Comparison of ENCODE assay signal across 19 mouse cellular contexts in genomic region chr19:52768117-52768516, GRCm38 (mm10).
A peak's percentile ranks its signal among the peaks of the same experiment; 100 is the strongest.
DNase-seq lines count a peak whose midpoint lies in the region; ATAC-seq and TF ChIP-seq lines count a peak whose summit lies in the region.
"Had no signal": no experiment of that assay in that cellular context is flagged by ENCODE, and none has a peak within 500 bp of the region (broad histone marks: within the 10 kb centered on the region; RNA-seq: fewer than 3 reads in every experiment).

No protein-coding gene starts in this region.

- no peak overlapping the region for H3K4me2 ChIP-seq in heart, embryonic 12.5 days
- H3K4me2 ChIP-seq: embryonic facial prominence, embryonic 15.5 days; heart, embryonic 11.5 days; hindbrain, embryonic 14.5 days had no signal

- no peak overlapping the region for H3K9ac ChIP-seq in heart, embryonic 12.5 days
- H3K9ac ChIP-seq: embryonic facial prominence, embryonic 15.5 days; hindbrain, embryonic 14.5 days had no signal

- no peak overlapping the region for H3K27ac ChIP-seq in heart, embryonic 12.5 days (ENCODE audit: poor library complexity, severe bottlenecking)
- H3K27ac ChIP-seq in left cerebral cortex, adult 2 months: peak overlapping the region; percentile 74
- H3K27ac ChIP-seq: embryonic facial prominence, embryonic 15.5 days; forebrain, embryonic 10.5 days; heart, adult 2 months; hindbrain, embryonic 10.5 days; hindbrain, embryonic 14.5 days had no signal

- no peak overlapping the region for H3K4me3 ChIP-seq in heart, embryonic 12.5 days
- H3K4me3 ChIP-seq in left cerebral cortex, adult 2 months: no peak overlapping the region
- H3K4me3 ChIP-seq: embryonic facial prominence, embryonic 15.5 days; erythroblast, embryonic 14.5 days; forebrain, embryonic 10.5 days; heart, adult 2 months; hindbrain, embryonic 10.5 days had no signal

- ATAC-seq in heart, embryonic 12.5 days (ENCODE audit: insufficient number of reproducible peaks, low FRiP score): no peak

- peak; percentile 23 for DNase-seq in heart, adult 11 months
- peak in 1 of 2 experiments; percentile 15 for DNase-seq in left cerebral cortex, adult 2 months (ENCODE audit: extremely low spot score in 1 of 2, low spot score in 2 of 2)
- DNase-seq in left cerebral cortex, postnatal 10 days (ENCODE audit: extremely low spot score in 1 of 2, low spot score in 2 of 2): no peak
- DNase-seq in brain, adult 2 months (ENCODE audit: low read depth, low spot score): peak; percentile 17
- DNase-seq in left cerebral cortex, postnatal 25 days (ENCODE audit: low spot score in 2 of 2): peak; percentile 14 to 80
- DNase-seq in embryo, embryonic 9.5 days (ENCODE audit: extremely low spot score): no peak
- DNase-seq: adrenal gland, adult 2 months; adrenal gland, postnatal 25 days; cerebellum, adult 2 months; cerebellum, postnatal 10 days; gastrocnemius, postnatal 10 days; heart, adult 2 months had no signal

- WGBS in heart, embryonic 12.5 days: 75% methylated on average over 5 of the region's 5 CpGs

- intact Hi-C loops in left cerebral cortex, adult 2 months (cut with DNase I): loop anchor here (1.0 kb wide), 1 partner anchor 42 kb away; no protein-coding TSS in a partner anchor
- intact Hi-C loops in left cerebral cortex, postnatal 10 days (cut with DNase I): no loop called here
- intact Hi-C loops in left cerebral cortex, postnatal 25 days (cut with DNase I): loop anchor here (10.0 kb wide), 1 partner anchor 47 kb away; no protein-coding TSS in a partner anchor

- H3K36me3 ChIP-seq in heart, embryonic 12.5 days: no peaks in the 10 kb centered on the region
- H3K36me3 ChIP-seq: embryonic facial prominence, embryonic 15.5 days; forebrain, embryonic 10.5 days; hindbrain, embryonic 10.5 days had no signal

- peaks cover 5% of the 10 kb centered on the region; the same call in 1 of the 2 replicates for H3K4me1 ChIP-seq in heart, embryonic 12.5 days (replicated peaks)
- H3K4me1 ChIP-seq: embryonic facial prominence, embryonic 15.5 days; forebrain, embryonic 10.5 days; hindbrain, embryonic 10.5 days had no signal

- H3K9me3 ChIP-seq in heart, embryonic 12.5 days (replicated peaks): peaks cover 4% of the 10 kb centered on the region; the same call in 1 of the 2 replicates
- H3K9me3 ChIP-seq: embryonic facial prominence, embryonic 15.5 days had no signal

- no peak for TF ChIP-seq CTCF in left cerebral cortex, adult 2 months (IDR thresholded peaks at IDR 0.05)

- no peaks in the 10 kb centered on the region for H3K27me3 ChIP-seq in heart, embryonic 12.5 days (replicated peaks)
- H3K27me3 ChIP-seq: embryonic facial prominence, embryonic 15.5 days had no signal

Comparison
In these comparisons a context has a peak if more than half of its experiments do, and no peak if none do; other contexts are left out.
1. DNase-seq: peak in heart, adult 11 months (single experiment), brain, adult 2 months (single experiment) and left cerebral cortex, postnatal 25 days (2 of 2); none in left cerebral cortex, postnatal 10 days (0 of 2) and embryo, embryonic 9.5 days (single experiment).